Mouse (Mus musculus) neural tube, embryonic 11.5 days (tissue): ENCODE data around the gene Chac1. TPM values are rescaled to one million over a fixed set of nuclear protein-coding genes. Genes with fewer than 3 reads are reported as not detected.

ENCODE experiments used
- ATAC-seq: fragments of 200-750 bp; cut with Nextera tagmentation; 2 replicates; pipeline ENCODE4 v1.8.0; 2017; ENCODE audit warnings: moderate number of reproducible peaks, mild to moderate bottlenecking, moderate TSS enrichment, moderate library complexity; ENCODE audit not compliant: insufficient read depth, low FRiP score, low TSS enrichment
- DNase-seq: peaks from one replicate; pipeline ENCODE4 v3.0.0-alpha.2; 2015; ENCODE audit warnings: low spot score
- H3K27ac ChIP-seq: fragments of 300-500 bp; sonication (generic); 2 replicates; pipeline ENCODE4 v1.5.1; 2014; ENCODE audit warnings: low read depth, mild to moderate bottlenecking, low read length
- H3K27me3 ChIP-seq: fragments of 300-500 bp; sonication (generic); 2 replicates; pipeline ENCODE4 v1.6.1; 2014; ENCODE audit warnings: mild to moderate bottlenecking, low read length, mixed read lengths; ENCODE audit not compliant: control insufficient read depth, insufficient read depth
- H3K36me3 ChIP-seq: fragments of 300-500 bp; sonication (generic); 2 replicates; pipeline ENCODE4 v1.6.1; 2014; ENCODE audit warnings: mild to moderate bottlenecking, low read length, moderate library complexity, mixed read lengths; ENCODE audit not compliant: control insufficient read depth, insufficient read depth
- H3K4me1 ChIP-seq: fragments of 300-500 bp; sonication (generic); 2 replicates; pipeline ENCODE4 v1.6.1; 2014; ENCODE audit warnings: low read length, mixed read lengths; ENCODE audit not compliant: control insufficient read depth, insufficient read depth
- H3K4me2 ChIP-seq: fragments of 300-500 bp; sonication (generic); 2 replicates; pipeline ENCODE4 v1.6.1; 2014; ENCODE audit warnings: low read depth, mild to moderate bottlenecking, moderate library complexity
- H3K4me3 ChIP-seq: fragments of 300-500 bp; sonication (generic); 2 replicates; pipeline ENCODE4 v1.5.1; 2014; ENCODE audit warnings: low read depth, low read length
- H3K9ac ChIP-seq: fragments of 300-500 bp; sonication (generic); 2 replicates; pipeline ENCODE4 v1.6.1; 2014; ENCODE audit warnings: mild to moderate bottlenecking, low read length
- H3K9me3 ChIP-seq: fragments of 300-500 bp; sonication (generic); 2 replicates; pipeline ENCODE4 v1.6.1; 2016; ENCODE audit warnings: low read length; ENCODE audit not compliant: control insufficient read depth
- WGBS: fragments of 180-500 bp; shearing (Covaris S2); extraction: QIAGEN DNeasy Blood & Tissue Kit; methylation state at CpG from one replicate; pipeline ENCODE4 v1.1.7; 2014; 5-methylcytosine and 5-hydroxymethylcytosine counted together
- polyA plus RNA-seq: library from polyadenylated mRNA; unstranded; fragments of >200 nt; fragmentation: Nextera tagmentation; extraction: Ambion mirVana; gene quantifications from 2 replicates; pipeline ENCODE4 v1.2.1, GENCODE M21; 2014

Gene Chac1
- polyA plus RNA-seq, 1 experiment from 2014 or later, result 0.95 TPM

- H3K9me3 ChIP-seq, result no peaks in the 10 kb centered on the region
- peak; percentile 32 for DNase-seq
- no peak overlapping the region for H3K27ac ChIP-seq
- H3K36me3 ChIP-seq, result no peaks in the 10 kb centered on the region
- WGBS, result under 1% methylated on average over 56 of the region's 61 CpGs
- peak overlapping the region; percentile 60 for H3K4me2 ChIP-seq
- H3K9ac ChIP-seq, result peak overlapping the region; percentile 37; the same call in 1 of the 2 replicates
- peaks cover 19% of the 10 kb centered on the region for H3K4me1 ChIP-seq
- no peak for ATAC-seq
- H3K27me3 ChIP-seq, result peaks cover 97% of the 10 kb centered on the region
- peak overlapping the region; percentile 34 for H3K4me3 ChIP-seq
Observed at GRCm38 (mm10) chr2:119326161-119327101, 24.6 kb upstream of the Chac1 start.

GRCm38 (mm10) chr2:119327102-119327480, 23.9 kb upstream of the Chac1 start:
- DNase-seq (peak; percentile 33), ATAC-seq (no peak)
- Histone ChIP-seq H3K4me2 (peak overlapping the region; percentile 60), H3K9ac (no peak overlapping the region), H3K36me3 (no peaks in the 10 kb centered on the region), H3K4me1 (peaks cover 13% of the 10 kb centered on the region), H3K27ac (no peak overlapping the region), H3K27me3 (peaks cover 94% of the 10 kb centered on the region), H3K9me3 (no peaks in the 10 kb centered on the region), H3K4me3 (peak overlapping the region; percentile 34)
- WGBS, result under 1% methylated on average over 30 of the region's 30 CpGs

GRCm38 (mm10) chr2:119327942-119328526, 23.0 kb upstream of the Chac1 start:
- Histone ChIP-seq H3K4me1 (peaks cover 6% of the 10 kb centered on the region), H3K4me2 (peak overlapping the region; percentile 60; the same call in 1 of the 2 replicates), H3K27ac (no peak overlapping the region), H3K9me3 (no peaks in the 10 kb centered on the region), H3K27me3 (peaks cover 86% of the 10 kb centered on the region), H3K4me3 (0 out of 2 replicates have a peak overlapping the region, but pooled peaks have one; percentile 8), H3K36me3 (no peaks in the 10 kb centered on the region), H3K9ac (no peak overlapping the region)
- WGBS, result 13% methylated on average over 11 of the region's 11 CpGs
- ATAC-seq, result no peak
- DNase-seq, result peak; percentile 10

GRCm38 (mm10) chr2:119328546-119328945, 22.5 kb upstream of the Chac1 start:
- Histone ChIP-seq H3K9me3 (no peaks in the 10 kb centered on the region), H3K4me2 (no peak overlapping the region), H3K4me3 (no peak overlapping the region), H3K4me1 (peaks cover 6% of the 10 kb centered on the region), H3K27me3 (peaks cover 81% of the 10 kb centered on the region), H3K9ac (no peak overlapping the region), H3K36me3 (no peaks in the 10 kb centered on the region), H3K27ac (no peak overlapping the region)
- peak; percentile 9 for DNase-seq
- ATAC-seq, result no peak
- 35% methylated on average over 5 of the region's 5 CpGs for WGBS

GRCm38 (mm10) chr2:119329123-119329817, 21.8 kb upstream of the Chac1 start:
- DNase-seq, result peak; percentile 12
- Histone ChIP-seq H3K36me3 (no peaks in the 10 kb centered on the region), H3K9ac (no peak overlapping the region), H3K27ac (no peak overlapping the region), H3K4me1 (peaks cover 2% of the 10 kb centered on the region), H3K9me3 (no peaks in the 10 kb centered on the region), H3K4me2 (no peak overlapping the region), H3K27me3 (peaks cover 74% of the 10 kb centered on the region), H3K4me3 (no peak overlapping the region)
- 47% methylated on average over 3 of the region's 3 CpGs for WGBS
- ATAC-seq, result no peak

GRCm38 (mm10) chr2:119330795-119331194, 20.2 kb upstream of the Chac1 start:
- no peaks in the 10 kb centered on the region for H3K36me3 ChIP-seq
- H3K4me1 ChIP-seq, result no peaks in the 10 kb centered on the region; the same call in none of the 2 replicates
- no peak overlapping the region for H3K9ac ChIP-seq
- H3K4me3 ChIP-seq, result no peak overlapping the region
- 89% methylated on average over 8 of the region's 8 CpGs for WGBS
- no peak for ATAC-seq
- H3K9me3 ChIP-seq, result no peaks in the 10 kb centered on the region
- no peak overlapping the region for H3K27ac ChIP-seq
- H3K4me2 ChIP-seq, result no peak overlapping the region
- H3K27me3 ChIP-seq, result peaks cover 58% of the 10 kb centered on the region
- DNase-seq, result peak; percentile 2

- Histone ChIP-seq H3K27me3 (peaks cover 44% of the 10 kb centered on the region), H3K4me3 (no peak overlapping the region), H3K27ac (no peak overlapping the region), H3K9ac (no peak overlapping the region), H3K4me2 (no peak overlapping the region), H3K4me1 (no peaks in the 10 kb centered on the region; the same call in 1 of the 2 replicates), H3K36me3 (no peaks in the 10 kb centered on the region), H3K9me3 (no peaks in the 10 kb centered on the region)
- DNase-seq (peak; percentile 8), ATAC-seq (no peak)
- WGBS, result 73% methylated on average over 24 of the region's 24 CpGs
Observed at GRCm38 (mm10) chr2:119332177-119332661, 18.8 kb upstream of the Chac1 start.

GRCm38 (mm10) chr2:119334135-119334534, 16.9 kb upstream of the Chac1 start:
- Histone ChIP-seq H3K9me3 (no peaks in the 10 kb centered on the region), H3K27me3 (peaks cover 25% of the 10 kb centered on the region), H3K27ac (no peak overlapping the region), H3K9ac (no peak overlapping the region), H3K4me2 (no peak overlapping the region), H3K4me3 (no peak overlapping the region), H3K4me1 (peaks cover 4% of the 10 kb centered on the region; the same call in 1 of the 2 replicates), H3K36me3 (no peaks in the 10 kb centered on the region)
- WGBS, result 54% methylated on average over 1 of the region's 1 CpGs
- DNase-seq (no peak), ATAC-seq (no peak)
